Mouse (Mus musculus): Measurements from ENCODE around the gene Mrgprb3. TPM values are rescaled to one million over a fixed set of nuclear protein-coding genes. Genes with fewer than 3 reads are reported as not detected.

Gene Mrgprb3
- not detected for polyA plus RNA-seq (2014; fragmentation: Illumina TruSeq; extraction: RNeasy Lipid Tissue Mini Kit (QIAGEN cat#74804); ENCODE audit: low read depth, low replicate concordance)

DNA sequence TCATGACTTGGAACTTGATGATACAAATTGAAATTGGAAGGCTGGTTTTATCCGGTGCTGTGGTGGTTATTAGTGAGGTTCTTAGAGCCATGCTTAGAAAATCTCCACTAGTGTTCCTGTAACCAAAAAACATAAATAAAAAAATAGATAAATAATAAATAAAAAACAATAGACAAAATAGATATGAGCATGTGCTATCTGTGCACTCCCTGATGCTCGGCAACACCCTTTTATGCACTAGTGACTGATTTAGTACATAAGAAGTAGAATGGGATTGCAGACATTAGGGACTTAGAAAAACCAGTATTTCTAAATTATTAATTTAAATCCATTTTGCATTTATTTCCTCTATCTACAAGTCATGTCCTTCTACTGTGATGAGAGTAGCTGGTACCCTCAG, at the start of gene Mrgprb3:
TSS of gene Mrgprb3 (minus strand) at position 101 of the 400 bp plus-strand sequence.

Other genes with a start within 250 kb of the Mrgprb3 start
- gene Mrgprb1, start 187.5 kb downstream of the Mrgprb3 start, polyA plus RNA-seq (2014; fragmentation: Illumina TruSeq; extraction: RNeasy Lipid Tissue Mini Kit (QIAGEN cat#74804); ENCODE audit: low read depth, low replicate concordance) = not detected
- gene Mrgprx2, start 144.5 kb downstream of the Mrgprb3 start, polyA plus RNA-seq (2014; fragmentation: Illumina TruSeq; extraction: RNeasy Lipid Tissue Mini Kit (QIAGEN cat#74804); ENCODE audit: low read depth, low replicate concordance) = not detected
- gene Mrgprb2, start 85.7 kb downstream of the Mrgprb3 start, polyA plus RNA-seq (2014; fragmentation: Illumina TruSeq; extraction: RNeasy Lipid Tissue Mini Kit (QIAGEN cat#74804); ENCODE audit: low read depth, low replicate concordance) = not detected
- gene Zdhhc13, start 145.2 kb upstream of the Mrgprb3 start, polyA plus RNA-seq (2014; fragmentation: Illumina TruSeq; extraction: RNeasy Lipid Tissue Mini Kit (QIAGEN cat#74804); ENCODE audit: low read depth, low replicate concordance) = 11.2 TPM
- 20.0 TPM for gene Csrp3, start 204.2 kb upstream of the Mrgprb3 start, polyA plus RNA-seq (2014; fragmentation: Illumina TruSeq; extraction: RNeasy Lipid Tissue Mini Kit (QIAGEN cat#74804); ENCODE audit: low read depth, low replicate concordance)
- 4.7 TPM for gene E2f8, start 237.8 kb upstream of the Mrgprb3 start, polyA plus RNA-seq (2014; fragmentation: Illumina TruSeq; extraction: RNeasy Lipid Tissue Mini Kit (QIAGEN cat#74804); ENCODE audit: low read depth, low replicate concordance)

Measured in liver, adult 10 weeks (tissue).